Mouse (Mus musculus) intestine, embryonic 15.5 days (tissue): Measurements from ENCODE around the gene Adgrg3. TPM values are rescaled to one million over a fixed set of nuclear protein-coding genes. Genes with fewer than 3 reads are reported as not detected.

Experiments
- ATAC-seq: fragments of 200-750 bp; cut with Nextera tagmentation; 2 replicates; pipeline ENCODE4 v1.8.0; 2017; ENCODE audit warnings: moderate TSS enrichment, moderate library complexity
- H3K27ac ChIP-seq: fragments of 300-500 bp; sonication (generic); 2 replicates; pipeline ENCODE4 v1.5.1; 2015; ENCODE audit warnings: mild to moderate bottlenecking, inconsistent platforms
- H3K27me3 ChIP-seq: fragments of 300-500 bp; sonication (generic); replicated peaks from 2 replicates; pipeline ENCODE4 v1.6.1; 2015; ENCODE audit warnings: inconsistent platforms
- H3K36me3 ChIP-seq: fragments of 300-500 bp; sonication (generic); 2 replicates; pipeline ENCODE4 v1.6.1; 2015; ENCODE audit warnings: inconsistent platforms
- H3K4me1 ChIP-seq: fragments of 300-500 bp; sonication (generic); replicated peaks from 2 replicates; pipeline ENCODE4 v1.6.1; 2015; ENCODE audit warnings: inconsistent platforms
- H3K4me2 ChIP-seq: fragments of 300-500 bp; sonication (generic); replicated peaks from 2 replicates; pipeline ENCODE4 v1.6.1; 2015; ENCODE audit warnings: mild to moderate bottlenecking, inconsistent platforms
- H3K4me3 ChIP-seq: fragments of 300-500 bp; sonication (generic); replicated peaks from 2 replicates; pipeline ENCODE4 v1.5.1; 2015; ENCODE audit warnings: inconsistent platforms
- H3K9ac ChIP-seq: fragments of 300-500 bp; sonication (generic); 2 replicates; pipeline ENCODE4 v1.6.1; 2015; ENCODE audit warnings: inconsistent platforms
- H3K9me3 ChIP-seq: fragments of 300-500 bp; sonication (generic); 2 replicates; pipeline ENCODE4 v1.6.1; 2016; ENCODE audit warnings: inconsistent platforms
- WGBS: fragments of 180-500 bp; shearing (Covaris S2); methylation state at CpG from one replicate; pipeline ENCODE4 v1.1.7; 2015; 5-methylcytosine and 5-hydroxymethylcytosine counted together
- polyA plus RNA-seq: library from polyadenylated mRNA; unstranded; fragments of >200 nt; fragmentation: Nextera tagmentation; extraction: Ambion mirVana; gene quantifications from 2 replicates; pipeline ENCODE4 v1.2.1, GENCODE M21; 2015

Gene Adgrg3
- polyA plus RNA-seq, 1 experiment from 2014 or later: 3.5 TPM

GRCm38 (mm10) chr8:95046982-95047381 lies 29.5 kb downstream of the Adgrg3 start:
- no peaks in the 10 kb centered on the region for H3K27me3 ChIP-seq
- no peak overlapping the region for H3K4me3 ChIP-seq
- no peaks in the 10 kb centered on the region for H3K36me3 ChIP-seq
- H3K27ac ChIP-seq: no peak overlapping the region
- H3K9ac ChIP-seq: no peak overlapping the region
- no peaks in the 10 kb centered on the region for H3K9me3 ChIP-seq
- ATAC-seq: no peak
- no peaks in the 10 kb centered on the region for H3K4me1 ChIP-seq
- H3K4me2 ChIP-seq: no peak overlapping the region
- 60% methylated on average over 3 of the region's 3 CpGs for WGBS

- Histone ChIP-seq H3K27ac (no peak overlapping the region), H3K4me2 (no peak overlapping the region), H3K27me3 (no peaks in the 10 kb centered on the region), H3K4me1 (no peaks in the 10 kb centered on the region), H3K4me3 (no peak overlapping the region), H3K9ac (no peak overlapping the region), H3K9me3 (no peaks in the 10 kb centered on the region), H3K36me3 (no peaks in the 10 kb centered on the region)
- no peak for ATAC-seq
- WGBS: 67% methylated on average over 6 of the region's 6 CpGs
These were observed 30.6 kb downstream of the Adgrg3 start for GRCm38 (mm10) chr8:95047884-95048680.

GRCm38 (mm10) chr8:95049636-95050035 lies 32.1 kb downstream of the Adgrg3 start:
- H3K9me3 ChIP-seq: no peaks in the 10 kb centered on the region
- 31% methylated on average over 2 of the region's 2 CpGs for WGBS
- no peak overlapping the region for H3K9ac ChIP-seq
- H3K4me2 ChIP-seq: no peak overlapping the region
- H3K4me3 ChIP-seq: no peak overlapping the region
- no peak for ATAC-seq
- H3K27ac ChIP-seq: no peak overlapping the region
- H3K4me1 ChIP-seq: no peaks in the 10 kb centered on the region
- no peaks in the 10 kb centered on the region for H3K36me3 ChIP-seq
- no peaks in the 10 kb centered on the region for H3K27me3 ChIP-seq

GRCm38 (mm10) chr8:95054438-95054837 lies 36.9 kb downstream of the Adgrg3 start:
- no peaks in the 10 kb centered on the region for H3K9me3 ChIP-seq
- no peaks in the 10 kb centered on the region for H3K36me3 ChIP-seq
- no peak overlapping the region for H3K4me3 ChIP-seq
- H3K27ac ChIP-seq: no peak overlapping the region
- H3K9ac ChIP-seq: no peak overlapping the region
- no peaks in the 10 kb centered on the region for H3K27me3 ChIP-seq
- no peak for ATAC-seq
- no peak overlapping the region for H3K4me2 ChIP-seq
- H3K4me1 ChIP-seq: no peaks in the 10 kb centered on the region
- 63% methylated on average over 6 of the region's 6 CpGs for WGBS

GRCm38 (mm10) chr8:95054927-95055510 lies 37.5 kb downstream of the Adgrg3 start, which contains the start of gene Drc7:
Gene Drc7 (plus strand): TSS chr8:95055103.
- no peaks in the 10 kb centered on the region for H3K36me3 ChIP-seq
- WGBS: 23% methylated on average over 2 of the region's 2 CpGs
- no peaks in the 10 kb centered on the region for H3K27me3 ChIP-seq
- ATAC-seq: peak; percentile 56
- no peak within 1 kb of the TSS for H3K27ac ChIP-seq
- H3K4me1 ChIP-seq: no peaks in the 10 kb centered on the region
- H3K9me3 ChIP-seq: no peaks in the 10 kb centered on the region
- H3K4me3 ChIP-seq: no peak within 1 kb of the TSS
- no peak within 1 kb of the TSS for H3K9ac ChIP-seq
- no peak within 1 kb of the TSS for H3K4me2 ChIP-seq

- Histone ChIP-seq H3K9me3 (no peaks in the 10 kb centered on the region), H3K4me1 (no peaks in the 10 kb centered on the region), H3K4me3 (no peak overlapping the region), H3K27ac (no peak overlapping the region), H3K27me3 (no peaks in the 10 kb centered on the region), H3K9ac (no peak overlapping the region), H3K4me2 (no peak overlapping the region), H3K36me3 (no peaks in the 10 kb centered on the region)
- ATAC-seq: no peak; the same call in 1 of the 2 replicates
- 82% methylated on average over 5 of the region's 5 CpGs for WGBS
These were observed 38.9 kb downstream of the Adgrg3 start for GRCm38 (mm10) chr8:95056414-95056813.

GRCm38 (mm10) chr8:95058661-95059060 lies 41.2 kb downstream of the Adgrg3 start:
- Histone ChIP-seq H3K36me3 (no peaks in the 10 kb centered on the region), H3K4me2 (no peak overlapping the region), H3K27ac (no peak overlapping the region), H3K9me3 (no peaks in the 10 kb centered on the region), H3K4me1 (no peaks in the 10 kb centered on the region), H3K9ac (no peak overlapping the region), H3K27me3 (no peaks in the 10 kb centered on the region), H3K4me3 (no peak overlapping the region)
- no peak for ATAC-seq
- WGBS: 79% methylated on average over 6 of the region's 6 CpGs

GRCm38 (mm10) chr8:95059812-95060533 lies 42.5 kb downstream of the Adgrg3 start:
- no peak for ATAC-seq
- no peaks in the 10 kb centered on the region for H3K4me1 ChIP-seq
- no peaks in the 10 kb centered on the region for H3K9me3 ChIP-seq
- H3K27ac ChIP-seq: no peak overlapping the region
- no peak overlapping the region for H3K4me3 ChIP-seq
- H3K27me3 ChIP-seq: no peaks in the 10 kb centered on the region
- WGBS: 57% methylated on average over 6 of the region's 6 CpGs
- no peaks in the 10 kb centered on the region for H3K36me3 ChIP-seq
- no peak overlapping the region for H3K9ac ChIP-seq
- H3K4me2 ChIP-seq: no peak overlapping the region

GRCm38 (mm10) chr8:95064531-95064930 lies 47.0 kb downstream of the Adgrg3 start:
- H3K4me2 ChIP-seq: no peak overlapping the region
- no peaks in the 10 kb centered on the region for H3K36me3 ChIP-seq
- ATAC-seq: no peak
- no peaks in the 10 kb centered on the region for H3K27me3 ChIP-seq
- no peaks in the 10 kb centered on the region for H3K4me1 ChIP-seq
- 89% methylated on average over 2 of the region's 2 CpGs for WGBS
- no peak overlapping the region for H3K9ac ChIP-seq
- H3K27ac ChIP-seq: no peak overlapping the region
- no peak overlapping the region for H3K4me3 ChIP-seq
- no peaks in the 10 kb centered on the region for H3K9me3 ChIP-seq

- 53% methylated on average over 3 of the region's 3 CpGs for WGBS
- no peaks in the 10 kb centered on the region for H3K4me1 ChIP-seq
- H3K27me3 ChIP-seq: no peaks in the 10 kb centered on the region
- H3K27ac ChIP-seq: no peak overlapping the region
- no peaks in the 10 kb centered on the region for H3K9me3 ChIP-seq
- H3K4me2 ChIP-seq: no peak overlapping the region
- no peak for ATAC-seq
- H3K9ac ChIP-seq: no peak overlapping the region
- no peaks in the 10 kb centered on the region for H3K36me3 ChIP-seq
- no peak overlapping the region for H3K4me3 ChIP-seq
These were observed 50.1 kb downstream of the Adgrg3 start for GRCm38 (mm10) chr8:95067582-95067981.

- H3K36me3 ChIP-seq: no peaks in the 10 kb centered on the region
- no peak overlapping the region for H3K4me3 ChIP-seq
- no peak overlapping the region for H3K27ac ChIP-seq
- no peaks in the 10 kb centered on the region for H3K9me3 ChIP-seq
- whole genome bisulfite sequencing: 74% methylated on average over 3 of the region's 3 CpGs
- ATAC-seq: no peak
- no peaks in the 10 kb centered on the region for H3K27me3 ChIP-seq
- no peak overlapping the region for H3K9ac ChIP-seq
- no peaks in the 10 kb centered on the region for H3K4me1 ChIP-seq
- no peak overlapping the region for H3K4me2 ChIP-seq
These were observed 58.0 kb downstream of the Adgrg3 start for GRCm38 (mm10) chr8:95075504-95075903.

GRCm38 (mm10) chr8:95076151-95076550 lies 58.7 kb downstream of the Adgrg3 start:
- no peak overlapping the region for H3K4me3 ChIP-seq
- H3K9me3 ChIP-seq: no peaks in the 10 kb centered on the region
- no peaks in the 10 kb centered on the region for H3K4me1 ChIP-seq
- H3K4me2 ChIP-seq: no peak overlapping the region
- H3K36me3 ChIP-seq: no peaks in the 10 kb centered on the region
- 74% methylated on average over 17 of the region's 17 CpGs for WGBS
- ATAC-seq: no peak
- no peaks in the 10 kb centered on the region for H3K27me3 ChIP-seq
- no peak overlapping the region for H3K9ac ChIP-seq
- no peak overlapping the region for H3K27ac ChIP-seq
